Mouse (Mus musculus) cerebellum, adult 18-20 months (tissue): ENCODE measurements around the gene Lsamp.
A peak's percentile ranks its signal among the peaks of the same experiment; 100 is the strongest.

Source experiments
- DNase-seq, 2 experiments: peaks; one replicate each; pipeline ENCODE4 v3.0.0; 2021

The Lsamp gene

DNA sequence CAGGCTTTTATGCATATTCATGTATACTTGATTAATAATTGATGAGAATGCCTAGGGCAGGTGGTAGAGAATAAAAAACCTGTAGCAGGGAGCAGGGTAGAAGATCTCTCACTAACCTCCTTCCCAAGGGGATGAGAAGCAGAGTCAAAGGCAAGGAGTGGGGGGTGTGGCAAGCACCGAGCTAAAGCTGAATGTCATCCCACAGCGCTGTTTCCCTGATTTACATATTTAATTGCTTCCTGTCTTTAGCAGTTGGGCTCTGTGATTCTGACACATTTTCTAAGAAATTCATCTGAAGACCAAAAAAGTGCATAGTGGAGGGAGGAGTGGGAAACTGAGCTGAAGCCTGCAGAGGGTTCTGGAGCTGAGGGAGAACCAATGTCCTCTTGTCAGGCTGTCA, 708.1 kb downstream of the Lsamp start:
- no peak for DNase-seq

GRCm38 (mm10) chr16:40697253-40697652, 713.1 kb downstream of the Lsamp start:
- DNase-seq, result no peak

- DNase-seq, result no peak
Measured at GRCm38 (mm10) chr16:40708558-40708957, 724.4 kb downstream of the Lsamp start.

GRCm38 (mm10) chr16:40709574-40709973, 725.4 kb downstream of the Lsamp start:
- no peak for DNase-seq

- no peak for DNase-seq
Measured at GRCm38 (mm10) chr16:40710068-40710467, 725.9 kb downstream of the Lsamp start.

GRCm38 (mm10) chr16:40710491-40710890, 726.3 kb downstream of the Lsamp start:
- no peak for DNase-seq

DNA sequence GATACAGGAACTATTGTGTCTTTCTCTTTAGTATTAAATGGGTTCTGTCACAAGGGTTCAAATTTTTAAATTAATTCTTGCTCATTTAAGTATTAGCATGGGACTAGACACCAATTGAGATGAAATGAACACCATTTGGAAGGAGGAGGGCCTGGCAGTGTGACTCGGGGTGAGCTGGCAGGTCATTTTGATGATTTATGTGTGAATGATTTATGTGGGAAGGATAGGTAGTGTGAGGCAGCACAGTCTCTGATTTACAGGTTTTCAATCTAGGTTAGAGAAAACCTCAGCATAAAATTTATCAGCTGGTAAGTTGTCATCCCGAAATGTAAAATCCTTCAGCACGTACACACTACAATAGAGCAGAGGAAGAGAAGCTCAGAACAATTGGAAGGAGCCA, 729.6 kb downstream of the Lsamp start:
- no peak for DNase-seq

DNA sequence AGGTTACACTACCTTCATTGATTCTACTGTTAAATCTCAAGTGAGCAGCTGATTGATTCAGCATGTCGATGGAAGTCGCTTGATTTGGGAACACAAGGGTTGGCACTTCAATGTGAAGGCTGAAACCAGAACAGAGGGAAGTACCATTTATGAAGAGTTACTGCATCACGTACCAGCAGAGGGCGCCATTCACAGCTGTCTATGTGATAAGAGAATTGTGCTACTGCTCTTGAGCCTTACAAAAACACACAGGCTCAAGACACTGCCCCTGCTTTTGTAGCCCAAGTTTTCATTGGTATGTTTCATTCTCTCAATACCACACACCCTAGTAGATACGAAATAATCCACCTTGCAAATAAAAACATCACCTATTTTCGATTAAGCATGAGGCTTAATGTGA, 754.9 kb downstream of the Lsamp start:
- DNase-seq, result peak; percentile 64

DNA sequence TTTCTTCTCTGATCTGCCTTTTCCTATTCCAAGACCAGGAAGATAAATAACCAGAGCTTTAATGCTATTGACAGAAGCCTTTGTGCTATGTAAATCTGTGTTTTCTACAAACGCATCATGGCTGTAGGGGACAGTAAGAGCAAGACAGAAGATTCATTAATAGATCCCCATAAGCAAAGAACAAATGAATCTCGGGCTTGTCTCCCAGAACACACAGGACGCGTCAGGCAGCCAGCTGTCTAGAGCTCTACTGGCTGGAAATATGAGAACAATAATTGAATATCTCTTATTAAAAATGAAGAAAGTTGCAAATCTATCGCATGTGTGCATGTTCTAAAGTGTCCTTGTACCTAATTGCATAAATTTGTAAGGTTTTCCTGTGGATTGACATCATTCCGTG, 755.6 kb downstream of the Lsamp start:
- no peak for DNase-seq

DNA sequence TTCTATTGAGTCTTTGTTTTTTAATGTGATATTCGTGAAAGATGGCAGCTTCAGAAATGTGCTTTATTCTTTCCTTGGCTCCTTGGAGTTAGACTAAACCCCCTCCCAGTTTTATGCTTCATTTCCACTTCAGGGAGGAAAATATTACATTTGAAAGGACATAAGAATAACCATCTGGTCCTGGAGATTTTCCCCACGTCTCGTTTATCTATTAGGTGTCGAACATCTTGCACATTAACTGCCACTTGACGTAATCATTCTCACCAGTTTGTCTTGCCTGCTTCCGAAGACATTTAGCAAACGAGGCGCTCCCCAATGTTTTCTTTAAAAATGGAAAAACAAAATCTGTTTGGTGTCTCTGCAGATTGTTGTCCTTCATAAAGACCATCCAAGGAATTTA, 756.1 kb downstream of the Lsamp start:
- no peak for DNase-seq

- DNase-seq, result peak in 1 of 2 experiments; percentile 1
Measured at GRCm38 (mm10) chr16:40827191-40827590, 843.0 kb downstream of the Lsamp start.

GRCm38 (mm10) chr16:40831536-40831935, 847.4 kb downstream of the Lsamp start:
- DNase-seq, result no peak

DNA sequence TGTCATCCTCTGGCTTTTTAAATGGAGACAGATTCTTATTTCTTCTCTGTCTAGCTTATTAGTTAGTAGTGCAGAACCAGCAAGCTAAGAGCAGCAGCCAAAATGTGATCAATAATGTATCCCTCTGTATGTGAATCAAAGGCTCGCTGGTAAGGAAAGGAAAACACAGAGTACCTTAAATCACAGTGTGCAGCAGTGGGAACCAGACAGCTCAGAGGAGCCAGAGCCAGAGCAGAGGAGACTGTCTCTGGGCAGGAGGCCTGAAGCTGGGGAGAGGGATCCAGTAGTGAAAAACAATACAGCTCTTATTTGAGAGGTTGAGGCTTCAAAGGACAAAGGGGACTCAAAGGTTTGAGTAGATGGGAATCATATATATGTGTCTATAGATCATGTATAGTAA, 857.6 kb downstream of the Lsamp start:
- no peak for DNase-seq

DNA sequence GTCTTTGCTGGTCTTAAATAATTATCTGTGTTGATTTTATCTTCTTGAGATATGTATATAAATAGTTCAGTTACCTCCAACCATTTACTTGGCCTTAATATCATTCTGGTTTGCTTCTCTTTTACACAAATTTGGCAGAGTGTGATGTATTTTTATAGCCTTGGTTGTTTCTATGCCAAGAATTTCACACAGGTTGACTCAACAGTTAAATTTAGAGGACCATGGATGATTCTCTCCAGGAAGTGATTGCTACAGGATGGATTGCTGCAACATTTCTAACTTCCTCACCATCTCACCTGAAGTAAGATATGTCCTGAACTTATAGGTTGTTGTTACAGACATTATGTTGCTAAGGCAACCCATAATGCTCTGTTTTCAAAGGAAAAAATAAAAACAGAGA, 882.6 kb downstream of the Lsamp start:
- no peak for DNase-seq

GRCm38 (mm10) chr16:40878301-40878700, 894.1 kb downstream of the Lsamp start:
- DNase-seq, result no peak

DNA sequence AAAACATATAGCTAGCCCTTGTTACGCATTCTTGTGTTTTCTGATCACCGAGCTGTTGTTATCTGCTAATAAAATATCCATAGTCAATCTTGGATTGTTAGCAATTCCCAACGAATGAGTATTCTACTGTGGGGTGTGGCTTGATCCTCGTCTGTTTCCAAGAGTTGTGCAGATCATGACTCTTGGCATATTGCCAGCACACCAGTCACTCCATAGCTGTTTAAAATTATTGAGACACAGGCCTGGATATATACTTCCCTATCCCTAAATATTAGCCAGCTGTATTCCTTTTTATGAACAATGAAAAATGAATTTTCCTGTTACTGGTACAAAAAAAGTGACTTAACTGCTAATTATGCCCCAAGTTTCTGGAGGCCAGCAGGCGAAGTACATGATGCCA, 897.8 kb downstream of the Lsamp start:
- no peak for DNase-seq

DNA sequence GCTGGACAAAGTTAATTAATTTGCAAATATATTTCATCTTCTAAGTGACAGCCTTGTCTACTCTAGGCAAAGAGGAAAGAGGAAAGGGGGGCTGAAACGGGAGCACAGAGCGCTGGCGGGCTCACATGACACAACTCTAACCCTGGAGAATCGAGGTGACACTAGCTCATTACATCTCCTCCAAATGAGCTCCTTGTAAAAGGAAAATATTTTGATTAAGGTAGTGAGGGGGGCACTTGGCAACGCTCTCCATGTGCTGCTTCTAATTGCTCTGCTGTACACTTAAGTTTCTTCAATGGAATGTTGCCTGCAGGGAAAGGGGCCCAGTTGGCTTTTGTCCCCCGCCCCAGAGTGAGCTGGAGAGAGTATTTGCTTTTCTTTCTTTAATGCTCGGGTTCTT, 907.2 kb downstream of the Lsamp start:
- DNase-seq, result no peak

- DNase-seq, result no peak
Measured at GRCm38 (mm10) chr16:40897768-40898327, 913.7 kb downstream of the Lsamp start.

DNA sequence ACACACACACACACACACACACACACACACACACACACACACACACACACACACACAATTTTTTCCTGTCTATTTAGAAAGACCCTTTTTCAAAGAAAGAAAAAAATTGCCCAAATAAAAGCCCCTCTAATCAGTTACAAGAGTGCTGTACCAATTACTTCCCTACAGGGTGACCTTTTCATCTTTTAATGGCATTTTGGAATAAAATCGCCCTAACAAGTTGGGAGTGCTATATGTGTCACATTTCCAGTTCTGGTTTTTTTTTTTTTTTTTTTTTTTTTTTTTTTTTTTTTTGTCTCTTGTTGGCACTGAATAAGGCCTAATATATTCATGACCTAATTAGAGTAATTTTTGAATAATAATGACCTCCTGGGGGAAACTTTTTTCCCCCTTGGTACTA, 923.7 kb downstream of the Lsamp start:
- DNase-seq, result no peak

- DNase-seq, result no peak
Measured at GRCm38 (mm10) chr16:40914141-40914540, 930.0 kb downstream of the Lsamp start.

DNA sequence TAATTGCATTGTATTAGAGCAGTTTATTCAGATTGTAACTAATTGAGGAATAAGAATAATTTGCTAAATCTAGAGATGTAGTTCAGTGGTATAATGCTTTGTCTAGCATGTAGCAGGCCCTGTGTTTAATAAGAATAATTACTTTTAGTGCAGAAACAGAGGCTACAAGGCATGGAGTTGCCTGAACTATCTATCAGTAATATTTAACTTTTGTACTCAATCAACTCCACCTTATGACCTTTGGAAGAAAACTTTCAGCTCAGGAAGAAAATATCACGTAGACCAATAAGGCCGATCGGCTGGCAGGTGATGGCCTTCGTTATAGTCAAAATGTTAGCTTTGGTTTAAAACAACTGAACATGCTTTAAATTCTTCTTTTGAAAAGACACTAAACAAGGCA, 946.4 kb downstream of the Lsamp start:
- no peak for DNase-seq

- DNase-seq, result no peak
Measured at GRCm38 (mm10) chr16:40942266-40942665, 958.1 kb downstream of the Lsamp start.

- no peak for DNase-seq
Measured at GRCm38 (mm10) chr16:40945834-40946233, 961.7 kb downstream of the Lsamp start.

DNA sequence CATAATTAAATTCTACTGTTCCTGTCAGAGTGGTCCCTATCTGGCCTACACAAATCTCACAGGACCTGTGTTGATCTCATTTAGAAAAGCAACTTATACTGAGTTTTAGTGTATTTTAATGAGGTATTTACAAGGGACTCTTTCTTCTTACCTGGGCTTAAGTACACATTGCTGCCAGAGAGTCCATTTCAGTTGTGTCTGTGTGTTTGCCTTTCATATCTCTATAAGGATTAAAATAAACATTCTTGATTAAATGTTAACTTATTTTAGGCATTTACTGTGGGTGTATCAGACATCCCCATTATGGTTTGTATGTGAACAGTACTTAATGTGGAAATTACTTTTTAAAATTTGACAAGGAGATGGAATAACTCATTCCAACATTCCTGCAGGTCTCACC, 963.9 kb downstream of the Lsamp start:
- no peak for DNase-seq

DNA sequence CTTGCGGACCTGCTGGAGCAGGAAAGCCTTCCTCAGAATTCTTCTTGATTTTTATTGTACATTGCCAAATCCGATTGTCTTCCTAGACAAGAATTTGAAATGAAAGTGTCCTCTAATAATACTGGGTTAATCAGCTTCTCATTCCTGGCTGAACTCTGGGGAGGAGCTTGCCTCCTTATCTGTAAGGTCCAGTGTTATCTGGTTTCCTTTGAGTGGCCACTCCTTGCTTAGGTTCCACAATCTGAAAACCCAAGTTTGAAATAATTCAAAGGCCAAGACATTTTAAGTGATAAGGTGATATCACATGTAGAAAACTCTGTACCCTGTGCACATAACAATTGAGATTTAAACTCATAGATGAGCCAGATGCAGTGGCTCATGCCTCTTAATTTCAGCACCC, 975.0 kb downstream of the Lsamp start:
- no peak for DNase-seq

DNA sequence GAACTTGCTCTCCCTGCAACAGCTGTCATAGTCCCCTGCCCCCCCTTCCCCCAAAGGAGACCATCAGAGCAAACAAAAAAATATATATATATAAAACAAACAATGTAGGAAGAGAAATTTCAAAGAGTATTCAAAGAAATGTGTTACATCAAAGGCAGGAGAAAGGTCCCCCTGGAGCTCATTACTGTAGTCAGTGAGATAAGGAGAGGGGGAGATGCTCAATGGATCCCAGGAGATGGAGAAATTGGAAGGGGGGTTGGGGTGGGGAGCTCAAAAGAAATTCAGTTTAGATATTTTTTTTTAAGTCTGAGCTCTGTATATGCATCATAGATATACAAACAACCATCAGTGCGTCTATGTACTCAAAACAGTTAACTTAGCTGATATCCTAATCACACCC, 976.4 kb downstream of the Lsamp start:
- DNase-seq, result no peak
